Mouse (Mus musculus): ENCODE data around the gene Grb7. TPM values are rescaled to one million over a fixed set of nuclear protein-coding genes. Genes with fewer than 3 reads are reported as not detected.
A peak's percentile ranks its signal among the peaks of the same experiment; 100 is the strongest.

Grb7 gene
- polyA plus RNA-seq, 1 experiment from 2014 or later, result 22.4 TPM

- H3K27ac ChIP-seq (replicated peaks), result no peak overlapping the region
- 5% methylated on average over 26 of the region's 30 CpGs for WGBS
- ATAC-seq (ENCODE audit: insufficient number of reproducible peaks, low FRiP score, low TSS enrichment, low read depth), result 0 out of 2 replicates have a peak, but pooled peaks have one; percentile 9
Measured at GRCm38 (mm10) chr11:98458121-98458990, 12.2 kb downstream of the Grb7 start.

GRCm38 (mm10) chr11:98459071-98459741 lies 13.0 kb downstream of the Grb7 start:
- H3K9ac ChIP-seq, result no peak overlapping the region
- H3K36me3 ChIP-seq, result no peaks in the 10 kb centered on the region
- no peaks in the 10 kb centered on the region for H3K9me3 ChIP-seq (replicated peaks)
- H3K4me2 ChIP-seq (replicated peaks), result no peak overlapping the region
- no peak for ATAC-seq (ENCODE audit: insufficient number of reproducible peaks, low FRiP score, low TSS enrichment, low read depth)
- H3K27me3 ChIP-seq, result peaks cover 18% of the 10 kb centered on the region
- peaks cover 21% of the 10 kb centered on the region for H3K4me1 ChIP-seq
- 12% methylated on average over 11 of the region's 11 CpGs for WGBS
- H3K4me3 ChIP-seq (replicated peaks), result no peak overlapping the region
- no peak overlapping the region for H3K27ac ChIP-seq (replicated peaks)

More at GRCm38 (mm10) chr11:98458121-98458990, 12.2 kb downstream of the Grb7 start:
- Histone ChIP-seq H3K9ac (peak overlapping the region; percentile 50; the same call in 1 of the 2 replicates), H3K9me3 (replicated peaks) (no peaks in the 10 kb centered on the region), H3K4me2 (replicated peaks) (peak overlapping the region; percentile 93), H3K27me3 (peaks cover 18% of the 10 kb centered on the region), H3K4me3 (replicated peaks) (peak overlapping the region; percentile 62), H3K4me1 (peaks cover 21% of the 10 kb centered on the region), H3K36me3 (no peaks in the 10 kb centered on the region)

GRCm38 (mm10) chr11:98459860-98460259 lies 13.7 kb downstream of the Grb7 start:
- H3K9me3 ChIP-seq (replicated peaks), result no peaks in the 10 kb centered on the region
- ATAC-seq (ENCODE audit: insufficient number of reproducible peaks, low FRiP score, low TSS enrichment, low read depth), result no peak
- no peak overlapping the region for H3K9ac ChIP-seq
- H3K27ac ChIP-seq (replicated peaks), result no peak overlapping the region
- WGBS, result 80% methylated on average over 9 of the region's 9 CpGs
- peaks cover 21% of the 10 kb centered on the region for H3K4me1 ChIP-seq
- no peak overlapping the region for H3K4me3 ChIP-seq (replicated peaks)
- no peaks in the 10 kb centered on the region for H3K36me3 ChIP-seq
- peaks cover 18% of the 10 kb centered on the region for H3K27me3 ChIP-seq
- no peak overlapping the region for H3K4me2 ChIP-seq (replicated peaks)

DNA sequence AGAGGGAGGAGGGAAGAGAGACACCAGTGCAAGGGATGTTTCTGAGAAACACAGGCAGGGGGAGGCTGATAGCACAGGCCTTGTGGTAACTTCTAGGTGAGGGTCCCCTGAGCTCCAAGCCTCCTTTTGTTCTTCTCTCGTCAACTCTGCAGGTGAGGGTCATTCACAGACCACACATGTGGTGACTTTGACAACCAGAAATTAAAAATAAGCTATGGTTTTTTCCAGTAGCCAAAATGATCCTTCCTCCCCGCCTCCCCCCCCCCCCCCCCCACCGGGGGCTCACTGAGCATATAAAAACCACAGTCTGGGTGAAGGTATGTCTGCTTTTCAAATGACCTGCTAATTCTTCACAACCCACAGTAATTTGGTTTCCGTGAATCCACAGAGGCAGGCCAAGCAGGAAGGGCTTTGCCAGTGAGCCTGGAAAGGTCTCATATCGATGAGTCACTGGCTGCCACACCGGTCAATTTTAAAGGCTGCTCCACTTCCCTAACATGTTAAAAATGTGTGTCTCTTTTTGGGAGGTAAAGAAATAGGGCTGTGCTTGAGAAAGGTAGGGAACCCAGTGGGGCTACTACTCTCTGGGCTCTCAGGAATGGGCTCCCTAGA lies 15.0 kb downstream of the Grb7 start:
- no peak for ATAC-seq (ENCODE audit: insufficient number of reproducible peaks, low FRiP score, low TSS enrichment, low read depth)
- no peaks in the 10 kb centered on the region for H3K9me3 ChIP-seq (replicated peaks)
- no peak overlapping the region for H3K4me2 ChIP-seq (replicated peaks)
- H3K27me3 ChIP-seq, result peaks cover 18% of the 10 kb centered on the region
- WGBS, result 46% methylated on average over 6 of the region's 6 CpGs
- no peak overlapping the region for H3K27ac ChIP-seq (replicated peaks)
- no peak overlapping the region for H3K9ac ChIP-seq
- peaks cover 21% of the 10 kb centered on the region for H3K4me1 ChIP-seq
- no peaks in the 10 kb centered on the region for H3K36me3 ChIP-seq
- no peak overlapping the region for H3K4me3 ChIP-seq (replicated peaks)

- H3K36me3 ChIP-seq, result no peaks in the 10 kb centered on the region
- no peak overlapping the region for H3K4me2 ChIP-seq (replicated peaks)
- 90% methylated on average over 6 of the region's 6 CpGs for WGBS
- peaks cover 18% of the 10 kb centered on the region for H3K27me3 ChIP-seq
- H3K9ac ChIP-seq, result no peak overlapping the region
- H3K9me3 ChIP-seq (replicated peaks), result no peaks in the 10 kb centered on the region
- H3K4me1 ChIP-seq, result peaks cover 18% of the 10 kb centered on the region
- no peak overlapping the region for H3K27ac ChIP-seq (replicated peaks)
- ATAC-seq (ENCODE audit: insufficient number of reproducible peaks, low FRiP score, low TSS enrichment, low read depth), result no peak
- no peak overlapping the region for H3K4me3 ChIP-seq (replicated peaks)
Measured at GRCm38 (mm10) chr11:98462255-98462654, 16.1 kb downstream of the Grb7 start.

- Histone ChIP-seq H3K4me1 (0 out of 2 replicates have a peak, but pooled peaks cover 4% of the 10 kb centered on the region), H3K9ac (no peak overlapping the region), H3K4me2 (replicated peaks) (no peak overlapping the region), H3K27me3 (peaks cover 7% of the 10 kb centered on the region), H3K27ac (replicated peaks) (no peak overlapping the region), H3K4me3 (replicated peaks) (no peak overlapping the region), H3K9me3 (replicated peaks) (no peaks in the 10 kb centered on the region), H3K36me3 (no peaks in the 10 kb centered on the region)
- 86% methylated on average over 9 of the region's 9 CpGs for WGBS
- ATAC-seq (ENCODE audit: insufficient number of reproducible peaks, low FRiP score, low TSS enrichment, low read depth), result no peak
Measured at GRCm38 (mm10) chr11:98463911-98464310, 17.7 kb downstream of the Grb7 start.

GRCm38 (mm10) chr11:98464516-98464915 lies 18.3 kb downstream of the Grb7 start:
- Histone ChIP-seq H3K27me3 (peaks cover 1% of the 10 kb centered on the region), H3K9me3 (replicated peaks) (no peaks in the 10 kb centered on the region), H3K4me2 (replicated peaks) (no peak overlapping the region), H3K4me3 (replicated peaks) (no peak overlapping the region), H3K27ac (replicated peaks) (no peak overlapping the region), H3K4me1 (no peaks in the 10 kb centered on the region), H3K9ac (no peak overlapping the region), H3K36me3 (no peaks in the 10 kb centered on the region)
- no peak for ATAC-seq (ENCODE audit: insufficient number of reproducible peaks, low FRiP score, low TSS enrichment, low read depth)
- WGBS, result 71% methylated on average over 6 of the region's 6 CpGs

- no peak for ATAC-seq (ENCODE audit: insufficient number of reproducible peaks, low FRiP score, low TSS enrichment, low read depth)
- Histone ChIP-seq H3K4me2 (replicated peaks) (no peak overlapping the region), H3K27ac (replicated peaks) (no peak overlapping the region)
Measured at GRCm38 (mm10) chr11:98469761-98470714, 23.8 kb downstream of the Grb7 start.

GRCm38 (mm10) chr11:98470795-98471194 lies 24.6 kb downstream of the Grb7 start:
- H3K27ac ChIP-seq (replicated peaks), result no peak overlapping the region
- WGBS, result 78% methylated on average over 6 of the region's 6 CpGs

More at GRCm38 (mm10) chr11:98469761-98470714, 23.8 kb downstream of the Grb7 start:
- no peak overlapping the region for H3K9ac ChIP-seq
- WGBS, result 44% methylated on average over 22 of the region's 22 CpGs
- H3K4me3 ChIP-seq (replicated peaks), result no peak overlapping the region
- no peaks in the 10 kb centered on the region for H3K9me3 ChIP-seq (replicated peaks)
- H3K36me3 ChIP-seq, result no peaks in the 10 kb centered on the region
- H3K4me1 ChIP-seq, result no peaks in the 10 kb centered on the region; the same call in 1 of the 2 replicates
- no peaks in the 10 kb centered on the region for H3K27me3 ChIP-seq

DNA sequence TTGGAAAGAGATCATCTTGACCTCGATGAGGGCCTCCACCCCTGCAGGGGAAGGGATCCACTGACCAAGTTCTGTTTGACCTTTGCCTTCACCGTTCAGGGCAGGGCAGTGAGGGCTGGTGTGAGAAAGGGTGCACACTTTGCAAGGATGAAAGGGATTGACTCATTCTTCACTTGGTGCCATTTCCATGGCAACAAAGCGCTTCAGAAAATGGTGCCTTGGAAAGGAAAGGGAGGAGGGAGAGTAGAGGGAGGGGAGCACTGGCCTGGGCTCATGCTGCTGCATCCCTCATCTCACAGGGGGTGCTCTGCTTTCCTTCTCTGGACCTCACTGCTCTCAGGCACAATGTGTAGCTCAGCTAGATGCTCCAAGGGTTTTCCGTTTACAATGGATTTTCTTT lies 26.5 kb downstream of the Grb7 start:
- no peaks in the 10 kb centered on the region for H3K9me3 ChIP-seq (replicated peaks)
- no peak for ATAC-seq (ENCODE audit: insufficient number of reproducible peaks, low FRiP score, low TSS enrichment, low read depth)
- WGBS, result 64% methylated on average over 4 of the region's 4 CpGs
- no peak overlapping the region for H3K4me3 ChIP-seq (replicated peaks)
- H3K27ac ChIP-seq (replicated peaks), result no peak overlapping the region
- no peak overlapping the region for H3K4me2 ChIP-seq (replicated peaks)
- no peaks in the 10 kb centered on the region for H3K27me3 ChIP-seq
- H3K36me3 ChIP-seq, result no peaks in the 10 kb centered on the region
- no peak overlapping the region for H3K9ac ChIP-seq
- no peaks in the 10 kb centered on the region; the same call in 1 of the 2 replicates for H3K4me1 ChIP-seq

More at GRCm38 (mm10) chr11:98470795-98471194, 24.6 kb downstream of the Grb7 start:
- ATAC-seq (ENCODE audit: insufficient number of reproducible peaks, low FRiP score, low TSS enrichment, low read depth), result no peak
- Histone ChIP-seq H3K27me3 (no peaks in the 10 kb centered on the region), H3K4me3 (replicated peaks) (no peak overlapping the region), H3K4me2 (replicated peaks) (no peak overlapping the region), H3K9me3 (replicated peaks) (no peaks in the 10 kb centered on the region), H3K4me1 (no peaks in the 10 kb centered on the region; the same call in 1 of the 2 replicates), H3K9ac (no peak overlapping the region), H3K36me3 (no peaks in the 10 kb centered on the region)

Data from embryonic facial prominence, embryonic 15.5 days (tissue).